Mouse (Mus musculus) neural tube, embryonic 12.5 days (tissue): ENCODE results near the gene Ap5z1. TPM values are rescaled to one million over a fixed set of nuclear protein-coding genes. Genes with fewer than 3 reads are reported as not detected.

ENCODE experiments used
- ATAC-seq: fragments of 200-750 bp; cut with Nextera tagmentation; 2 replicates; pipeline ENCODE4 v1.8.0; 2017; ENCODE audit warnings: low read depth, mild to moderate bottlenecking, moderate TSS enrichment, moderate library complexity; ENCODE audit not compliant: low FRiP score
- H3K27ac ChIP-seq: fragments of 300-500 bp; sonication (generic); 2 replicates; pipeline ENCODE4 v1.5.1; 2016
- H3K27me3 ChIP-seq: fragments of 300-500 bp; sonication (generic); replicated peaks from 2 replicates; pipeline ENCODE4 v1.6.1; 2016; ENCODE audit warnings: mild to moderate bottlenecking
- H3K36me3 ChIP-seq: fragments of 300-500 bp; sonication (generic); 2 replicates; pipeline ENCODE4 v1.6.1; 2016; ENCODE audit warnings: mild to moderate bottlenecking
- H3K4me1 ChIP-seq: fragments of 300-500 bp; sonication (generic); 2 replicates; pipeline ENCODE4 v1.6.1; 2016
- H3K4me2 ChIP-seq: fragments of 300-500 bp; sonication (generic); replicated peaks from 2 replicates; pipeline ENCODE4 v1.6.1; 2016; ENCODE audit warnings: mild to moderate bottlenecking
- H3K4me3 ChIP-seq: fragments of 300-500 bp; sonication (generic); 2 replicates; pipeline ENCODE4 v1.5.1; 2016
- H3K9ac ChIP-seq: fragments of 300-500 bp; sonication (generic); 2 replicates; pipeline ENCODE4 v1.6.1; 2016; ENCODE audit warnings: mild to moderate bottlenecking
- H3K9me3 ChIP-seq: fragments of 300-500 bp; sonication (generic); 2 replicates; pipeline ENCODE4 v1.6.1; 2016; ENCODE audit warnings: mild to moderate bottlenecking
- WGBS: fragments of 180-500 bp; shearing (Covaris S2); methylation state at CpG from one replicate; pipeline ENCODE4 v1.1.7; 2016; 5-methylcytosine and 5-hydroxymethylcytosine counted together
- polyA plus RNA-seq: library from polyadenylated mRNA; unstranded; fragments of >200 nt; fragmentation: Nextera tagmentation; extraction: Ambion mirVana; gene quantifications from 2 replicates; pipeline ENCODE4 v1.2.1, GENCODE M21; 2016

The Ap5z1 gene
- polyA plus RNA-seq, 1 experiment from 2014 or later, result 17.7 TPM

DNA sequence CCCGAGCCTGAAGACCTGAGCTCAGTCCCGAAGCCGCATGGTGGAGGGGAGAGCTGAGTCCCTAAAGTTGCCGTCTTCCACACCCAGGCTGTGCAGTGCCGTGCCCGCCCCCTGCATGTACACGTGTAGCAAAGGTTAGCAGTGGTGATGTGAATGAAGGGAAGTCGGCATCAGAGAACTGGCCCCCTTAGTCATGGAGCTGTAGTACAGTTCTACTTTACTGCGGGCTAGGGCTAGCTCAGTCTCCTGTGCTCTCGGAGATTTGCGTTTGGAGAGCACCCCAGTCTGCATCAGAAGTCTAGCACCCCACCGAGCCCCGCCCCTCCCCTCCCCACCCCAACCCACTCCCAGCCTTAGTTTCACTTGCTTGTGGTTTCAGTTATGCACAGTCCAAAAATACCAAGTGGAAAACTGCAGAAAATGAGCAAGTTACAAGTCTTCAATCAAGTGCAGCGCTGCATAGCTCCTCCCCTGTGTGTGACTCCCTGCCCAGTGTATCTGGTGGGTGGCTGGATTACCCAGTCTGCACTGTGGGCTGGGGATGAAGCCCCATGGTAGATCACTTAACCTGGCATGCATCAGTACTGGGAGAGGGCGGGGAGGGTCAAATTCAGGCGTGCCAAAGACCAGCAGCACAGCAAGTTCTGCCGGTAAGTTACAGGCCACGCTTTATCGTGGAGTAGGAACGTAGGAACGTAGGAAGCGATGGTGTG lies 22.3 kb upstream of the Ap5z1 start:
- Histone ChIP-seq H3K4me1 (peaks cover 59% of the 10 kb centered on the region), H3K27me3 (no peaks in the 10 kb centered on the region), H3K27ac (peak overlapping the region; percentile 47), H3K4me2 (peak overlapping the region; percentile 57), H3K9me3 (no peaks in the 10 kb centered on the region), H3K9ac (0 out of 2 replicates have a peak overlapping the region, but pooled peaks have one; percentile 17), H3K4me3 (0 out of 2 replicates have a peak overlapping the region, but pooled peaks have one; percentile 23), H3K36me3 (peaks cover 4% of the 10 kb centered on the region; the same call in 1 of the 2 replicates)
- 56% methylated on average over 22 of the region's 22 CpGs for WGBS
- no peak for ATAC-seq

DNA sequence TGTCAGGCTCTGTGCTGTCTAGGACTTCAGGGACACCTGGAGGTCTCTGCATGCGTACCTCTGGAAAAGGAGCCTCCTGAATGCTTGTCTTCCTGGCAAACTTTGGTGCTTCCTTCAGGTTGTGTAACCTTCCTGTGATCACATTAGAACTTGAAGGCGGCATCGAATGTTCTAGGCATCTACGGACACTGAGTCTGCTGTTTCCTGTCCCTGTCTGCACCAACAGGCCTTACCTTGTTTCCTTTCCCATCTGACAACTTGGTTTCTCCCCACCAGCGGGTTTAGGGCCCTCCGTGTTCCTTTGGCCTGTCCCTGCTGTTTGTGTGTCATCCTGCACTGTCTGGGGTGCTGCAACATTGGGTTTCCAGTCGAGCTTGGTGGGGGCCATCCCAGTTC lies 21.7 kb upstream of the Ap5z1 start:
- 90% methylated on average over 7 of the region's 7 CpGs for WGBS
- no peaks in the 10 kb centered on the region for H3K27me3 ChIP-seq
- H3K27ac ChIP-seq, result no peak overlapping the region
- no peaks in the 10 kb centered on the region for H3K36me3 ChIP-seq
- ATAC-seq, result no peak
- H3K4me3 ChIP-seq, result no peak overlapping the region
- H3K4me2 ChIP-seq, result no peak overlapping the region
- peaks cover 59% of the 10 kb centered on the region for H3K4me1 ChIP-seq
- H3K9me3 ChIP-seq, result no peaks in the 10 kb centered on the region
- no peak overlapping the region for H3K9ac ChIP-seq

DNA sequence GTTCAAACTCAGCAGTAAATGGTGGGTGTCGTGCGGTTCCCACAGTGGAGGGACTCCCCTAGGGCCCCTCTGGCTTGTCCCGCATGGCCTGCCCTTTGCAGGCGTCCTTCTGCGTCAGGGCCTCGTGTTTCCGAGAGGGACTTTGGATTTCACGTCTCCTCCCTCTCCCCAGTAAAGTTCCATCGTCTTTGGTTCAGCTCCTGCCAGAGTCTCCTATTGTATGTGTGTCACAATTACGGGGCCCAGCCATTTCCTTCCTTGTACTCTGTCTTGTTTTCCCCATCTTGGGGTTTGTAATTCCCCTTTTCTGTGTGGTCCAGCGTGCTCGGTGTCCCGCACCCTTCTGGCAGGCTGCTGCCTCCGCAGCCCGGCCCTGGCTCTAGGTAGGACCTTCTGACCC lies 20.2 kb upstream of the Ap5z1 start:
- ATAC-seq, result no peak
- Histone ChIP-seq H3K9me3 (no peaks in the 10 kb centered on the region), H3K36me3 (no peaks in the 10 kb centered on the region), H3K4me2 (no peak overlapping the region), H3K9ac (no peak overlapping the region), H3K27ac (no peak overlapping the region), H3K4me3 (no peak overlapping the region), H3K27me3 (no peaks in the 10 kb centered on the region), H3K4me1 (peaks cover 66% of the 10 kb centered on the region)
- 53% methylated on average over 15 of the region's 15 CpGs for WGBS

DNA sequence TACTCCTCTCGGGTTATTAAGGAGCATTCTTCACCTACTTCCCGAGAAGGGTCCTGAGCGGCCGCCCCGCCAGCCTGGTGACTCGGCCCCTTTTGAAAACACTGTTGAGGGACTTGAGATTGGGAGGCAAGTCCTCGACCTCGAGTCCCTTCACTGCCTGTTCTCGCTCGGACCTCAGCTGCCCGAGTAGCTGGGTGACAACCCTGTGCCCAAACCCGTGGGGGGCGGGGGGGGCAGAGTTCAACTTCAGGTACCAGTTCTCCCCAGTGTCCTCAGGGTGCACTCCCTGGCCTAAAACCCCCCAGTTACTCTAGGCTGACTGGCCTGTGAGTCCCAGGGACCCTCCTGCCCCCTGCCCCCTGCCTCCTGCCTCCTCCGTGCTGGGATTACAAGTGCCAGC lies 19.8 kb upstream of the Ap5z1 start:
- Histone ChIP-seq H3K4me2 (no peak overlapping the region), H3K27ac (no peak overlapping the region), H3K36me3 (0 out of 2 replicates have a peak, but pooled peaks cover 4% of the 10 kb centered on the region), H3K4me1 (peaks cover 64% of the 10 kb centered on the region), H3K9me3 (no peaks in the 10 kb centered on the region), H3K27me3 (no peaks in the 10 kb centered on the region), H3K9ac (no peak overlapping the region), H3K4me3 (no peak overlapping the region)
- no peak for ATAC-seq
- WGBS, result 72% methylated on average over 14 of the region's 14 CpGs

DNA sequence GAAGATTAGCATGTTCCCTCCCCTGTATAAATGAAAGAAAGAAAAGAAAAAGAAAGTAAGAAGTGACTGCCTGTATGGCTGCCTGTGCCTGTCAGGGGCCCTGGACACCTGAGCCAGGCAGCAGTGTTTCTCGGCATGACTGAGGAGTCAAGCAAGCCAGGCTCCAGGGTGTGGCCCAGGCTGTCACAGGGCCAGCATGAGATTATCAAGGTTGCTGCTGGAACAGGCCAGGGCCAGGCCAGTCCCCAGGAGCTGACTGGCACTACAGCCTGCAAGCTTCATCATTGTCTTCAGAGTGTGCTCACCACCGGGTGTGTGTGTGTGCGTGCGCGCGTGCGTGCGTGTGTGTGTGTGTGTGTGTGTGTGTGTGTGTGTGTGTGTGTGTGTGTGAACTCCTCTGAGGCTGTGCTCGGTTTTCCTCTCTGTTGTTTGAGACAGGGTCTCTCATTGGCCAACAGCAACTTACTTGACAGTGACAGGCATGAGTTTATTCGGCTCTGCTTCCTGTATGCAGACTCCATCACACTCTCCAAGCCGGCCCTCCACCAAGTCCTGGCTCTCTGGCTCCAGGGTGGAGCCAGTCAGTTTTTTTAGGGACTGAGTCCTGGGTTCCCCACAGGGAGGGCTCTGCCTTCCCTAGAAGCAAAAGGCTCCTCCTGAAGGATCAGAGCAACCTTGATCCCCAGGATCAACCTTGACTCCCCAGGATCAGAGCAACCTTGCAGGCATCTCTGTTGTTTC lies 18.8 kb upstream of the Ap5z1 start:
- no peak for ATAC-seq
- H3K4me1 ChIP-seq, result peaks cover 54% of the 10 kb centered on the region
- no peaks in the 10 kb centered on the region for H3K9me3 ChIP-seq
- H3K27me3 ChIP-seq, result no peaks in the 10 kb centered on the region
- no peak overlapping the region for H3K4me3 ChIP-seq
- 0 out of 2 replicates have a peak, but pooled peaks cover 6% of the 10 kb centered on the region for H3K36me3 ChIP-seq
- WGBS, result 72% methylated on average over 11 of the region's 11 CpGs
- no peak overlapping the region for H3K4me2 ChIP-seq
- H3K9ac ChIP-seq, result 0 out of 2 replicates have a peak overlapping the region, but pooled peaks have one; percentile 1
- H3K27ac ChIP-seq, result no peak overlapping the region; the same call in 1 of the 2 replicates

DNA sequence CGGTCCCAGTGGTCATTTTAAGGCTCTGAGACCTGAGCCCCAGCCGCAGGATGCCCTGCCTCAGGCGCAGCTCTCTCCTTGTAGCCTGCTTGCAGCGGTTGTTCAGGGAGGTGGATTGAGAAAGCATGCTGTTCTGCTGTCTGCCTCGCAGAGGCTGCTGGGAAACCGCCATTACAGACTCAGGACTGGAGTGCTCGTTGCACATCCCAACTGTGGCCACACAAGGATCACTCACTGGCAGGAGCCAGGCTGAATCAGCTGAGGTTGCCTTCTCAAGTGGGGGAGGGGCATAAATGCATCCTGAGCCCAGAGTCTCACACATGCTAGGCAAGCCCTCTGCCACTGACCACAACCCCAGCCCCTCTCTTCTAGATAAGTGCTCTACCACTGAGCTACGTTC lies 18.0 kb upstream of the Ap5z1 start:
- Histone ChIP-seq H3K36me3 (peaks cover 13% of the 10 kb centered on the region), H3K4me2 (no peak overlapping the region), H3K27ac (no peak overlapping the region), H3K4me1 (peaks cover 47% of the 10 kb centered on the region), H3K27me3 (no peaks in the 10 kb centered on the region), H3K4me3 (no peak overlapping the region), H3K9ac (peak overlapping the region; percentile 9; the same call in 1 of the 2 replicates), H3K9me3 (no peaks in the 10 kb centered on the region)
- 52% methylated on average over 8 of the region's 8 CpGs for WGBS
- ATAC-seq, result no peak

DNA sequence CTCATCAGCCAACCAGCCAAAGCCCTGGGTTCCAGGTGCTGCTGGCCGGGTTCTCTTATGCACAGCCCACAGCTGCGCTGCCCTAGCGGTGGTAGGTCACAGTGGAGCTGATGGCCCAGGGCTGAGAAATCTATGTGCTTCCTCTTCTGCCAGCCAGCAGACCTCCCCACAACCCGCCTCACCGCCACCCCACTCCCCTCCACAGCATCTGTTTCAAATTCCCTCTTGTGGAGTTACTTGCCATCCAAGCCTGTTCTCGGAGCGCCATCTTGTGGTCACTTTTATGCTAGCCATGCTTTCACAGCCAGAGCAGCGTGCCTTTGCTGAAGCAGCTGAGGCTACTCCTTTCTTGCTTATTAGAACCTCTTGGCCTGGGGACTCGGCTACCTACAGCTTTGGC lies 15.7 kb upstream of the Ap5z1 start:
- Histone ChIP-seq H3K27me3 (no peaks in the 10 kb centered on the region), H3K4me3 (no peak overlapping the region), H3K36me3 (peaks cover 28% of the 10 kb centered on the region), H3K4me2 (no peak overlapping the region), H3K27ac (no peak overlapping the region), H3K9me3 (no peaks in the 10 kb centered on the region), H3K9ac (no peak overlapping the region), H3K4me1 (peaks cover 27% of the 10 kb centered on the region)
- peak; percentile 67 for ATAC-seq
- 9% methylated on average over 9 of the region's 9 CpGs for WGBS

DNA sequence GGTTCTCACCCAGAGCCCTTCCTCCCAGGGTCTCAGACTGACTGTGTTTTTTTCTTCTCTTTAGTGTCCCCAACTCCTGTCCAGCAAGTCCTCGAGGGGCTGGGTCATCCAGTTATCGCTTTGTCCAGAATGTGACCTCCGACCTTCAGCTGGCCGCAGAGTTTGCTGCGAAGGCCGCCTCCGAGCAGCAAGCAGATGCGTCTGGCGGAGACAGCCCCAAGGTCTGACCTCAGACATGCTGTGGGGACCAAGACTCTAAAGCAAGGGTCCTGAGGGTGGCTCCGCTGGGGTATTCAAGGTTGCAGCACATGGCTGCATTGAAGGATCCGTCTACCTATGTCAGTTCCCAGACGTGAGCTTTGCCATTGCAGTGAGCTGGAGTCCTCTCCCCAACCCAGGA lies 15.1 kb upstream of the Ap5z1 start:
- H3K27me3 ChIP-seq, result no peaks in the 10 kb centered on the region
- no peak overlapping the region for H3K9ac ChIP-seq
- peaks cover 22% of the 10 kb centered on the region for H3K4me1 ChIP-seq
- WGBS, result 75% methylated on average over 12 of the region's 12 CpGs
- H3K36me3 ChIP-seq, result peaks cover 33% of the 10 kb centered on the region
- no peaks in the 10 kb centered on the region for H3K9me3 ChIP-seq
- H3K4me2 ChIP-seq, result no peak overlapping the region
- ATAC-seq, result no peak
- H3K4me3 ChIP-seq, result no peak overlapping the region
- H3K27ac ChIP-seq, result no peak overlapping the region

DNA sequence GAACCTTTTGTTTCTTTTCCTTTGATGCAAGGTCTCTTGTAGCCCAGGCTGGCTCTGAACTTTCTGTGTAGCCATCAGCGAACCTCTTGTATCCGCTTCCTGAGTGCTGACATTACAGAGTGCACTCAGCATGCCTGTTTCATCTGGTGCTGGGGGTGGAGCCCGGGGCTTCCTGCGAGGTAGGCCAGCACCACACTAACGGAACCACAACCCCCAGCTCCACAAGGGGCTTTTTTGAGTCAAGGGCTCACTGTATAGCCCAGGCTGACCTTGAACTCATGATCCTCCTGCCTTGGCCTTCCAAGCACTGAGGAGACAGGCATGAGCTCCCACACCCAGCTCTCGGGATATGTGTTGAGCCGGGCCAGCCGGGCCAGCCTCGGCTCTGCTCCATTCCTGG lies 12.9 kb upstream of the Ap5z1 start:
- Histone ChIP-seq H3K9ac (no peak overlapping the region), H3K27ac (no peak overlapping the region), H3K9me3 (no peaks in the 10 kb centered on the region), H3K4me3 (no peak overlapping the region), H3K36me3 (peaks cover 53% of the 10 kb centered on the region), H3K4me2 (no peak overlapping the region), H3K27me3 (no peaks in the 10 kb centered on the region), H3K4me1 (peaks cover 8% of the 10 kb centered on the region)
- 89% methylated on average over 9 of the region's 9 CpGs for WGBS
- no peak for ATAC-seq

DNA sequence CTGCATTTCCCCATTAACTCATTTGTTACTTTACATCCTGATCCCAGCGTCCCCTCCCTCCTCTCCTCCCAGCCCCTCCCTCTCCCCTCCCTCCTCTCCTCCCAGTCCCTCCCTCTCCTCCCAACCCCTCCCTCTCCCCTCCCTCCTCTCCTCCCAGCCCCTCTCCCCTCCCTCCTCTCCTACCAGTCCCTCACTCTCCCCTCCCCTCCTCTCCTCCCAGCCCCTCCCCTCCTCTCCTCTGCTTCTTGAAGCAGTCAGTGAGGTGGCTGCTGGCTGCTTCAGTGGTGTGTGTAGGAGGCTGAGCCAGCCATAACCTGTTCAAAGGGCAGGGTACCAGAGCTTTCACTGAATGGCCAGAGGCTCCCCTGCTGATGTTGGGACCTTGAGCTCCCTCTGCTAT lies 12.0 kb upstream of the Ap5z1 start:
- no peak overlapping the region for H3K4me2 ChIP-seq
- peaks cover 7% of the 10 kb centered on the region; the same call in 1 of the 2 replicates for H3K4me1 ChIP-seq
- WGBS, result 20% methylated on average over 1 of the region's 1 CpGs
- H3K27me3 ChIP-seq, result no peaks in the 10 kb centered on the region
- H3K9me3 ChIP-seq, result no peaks in the 10 kb centered on the region
- no peak overlapping the region for H3K27ac ChIP-seq
- H3K36me3 ChIP-seq, result peaks cover 62% of the 10 kb centered on the region
- ATAC-seq, result 0 out of 2 replicates have a peak, but pooled peaks have one; percentile 31
- H3K4me3 ChIP-seq, result no peak overlapping the region
- H3K9ac ChIP-seq, result no peak overlapping the region

DNA sequence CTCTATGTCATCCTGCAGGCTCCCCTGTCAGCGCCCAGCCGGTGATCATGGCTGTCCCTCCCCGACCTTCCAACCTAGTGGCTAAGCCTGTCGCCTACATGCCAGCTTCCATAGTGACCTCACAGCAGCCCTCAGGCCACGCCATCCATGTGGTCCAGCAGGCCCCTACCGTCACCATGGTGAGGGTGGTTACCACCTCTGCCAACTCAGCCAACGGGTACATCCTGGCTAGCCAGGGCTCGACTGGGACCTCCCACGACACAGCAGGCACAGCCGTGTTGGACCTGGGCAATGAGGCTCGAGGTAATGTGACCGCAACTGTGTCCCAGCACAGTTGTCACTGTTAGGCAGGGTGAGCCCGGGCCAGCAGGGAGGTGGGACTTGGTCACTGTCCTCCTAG lies 10.0 kb upstream of the Ap5z1 start:
- Histone ChIP-seq H3K36me3 (peaks cover 80% of the 10 kb centered on the region), H3K9ac (no peak overlapping the region), H3K4me3 (no peak overlapping the region), H3K27ac (no peak overlapping the region), H3K27me3 (no peaks in the 10 kb centered on the region), H3K4me1 (no peaks in the 10 kb centered on the region), H3K4me2 (no peak overlapping the region), H3K9me3 (no peaks in the 10 kb centered on the region)
- 95% methylated on average over 13 of the region's 13 CpGs for WGBS
- no peak for ATAC-seq

DNA sequence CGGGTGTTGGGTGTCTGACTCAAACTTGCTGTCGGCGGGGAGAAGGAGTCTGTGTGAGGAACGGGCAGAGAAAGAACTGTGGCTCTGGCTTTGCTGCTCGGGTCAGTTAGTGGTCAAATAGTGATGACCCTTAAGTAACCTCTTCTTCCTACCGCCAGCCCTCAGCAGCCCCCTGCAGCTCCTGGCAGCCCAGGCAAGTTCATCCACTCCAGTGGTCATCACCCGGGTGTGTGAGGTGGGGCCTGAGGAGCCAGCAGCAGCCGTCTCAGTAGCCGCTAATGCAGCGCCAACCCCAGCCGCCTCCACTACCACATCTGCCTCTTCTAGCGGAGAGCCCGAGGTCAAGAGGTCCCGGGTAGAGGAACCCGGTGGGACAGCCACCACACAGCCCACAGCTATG lies 7.4 kb upstream of the Ap5z1 start:
- no peaks in the 10 kb centered on the region for H3K4me1 ChIP-seq
- no peaks in the 10 kb centered on the region for H3K27me3 ChIP-seq
- H3K9me3 ChIP-seq, result no peaks in the 10 kb centered on the region
- no peak overlapping the region for H3K4me2 ChIP-seq
- H3K36me3 ChIP-seq, result peaks cover 66% of the 10 kb centered on the region
- WGBS, result 59% methylated on average over 15 of the region's 15 CpGs
- no peak for ATAC-seq
- H3K27ac ChIP-seq, result no peak overlapping the region
- no peak overlapping the region for H3K4me3 ChIP-seq
- H3K9ac ChIP-seq, result no peak overlapping the region
